In the genomic region with DNA sequence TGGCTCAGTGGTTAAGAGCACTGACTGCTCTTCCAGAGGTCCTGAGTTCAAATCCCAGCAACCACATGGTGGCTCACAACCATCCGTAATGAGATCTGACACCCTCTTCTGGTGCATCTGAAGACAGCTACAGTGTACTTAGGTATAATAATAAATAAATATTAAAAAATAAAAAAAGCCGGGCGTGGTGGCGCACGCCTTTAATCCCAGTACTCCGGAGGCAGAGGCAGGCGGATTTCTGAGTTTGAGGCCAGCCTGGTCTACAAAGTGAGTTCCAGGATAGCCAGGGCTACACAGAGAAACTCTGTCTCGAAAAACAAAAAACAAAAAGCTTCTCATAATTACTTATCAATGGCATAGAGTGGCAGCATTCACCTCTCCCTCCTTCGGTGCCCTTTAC, we compare ENCODE assay signal across 8 mouse cellular contexts. TPM values are rescaled to one million over a fixed set of nuclear protein-coding genes. Genes with fewer than 3 reads are reported as not detected.
DNase-seq lines count a peak whose midpoint lies in the region; ATAC-seq and TF ChIP-seq lines count a peak whose summit lies in the region.
"Not testable (repeated sequence)": the region's sequence is repeated elsewhere in the genome, so short reads cannot be mapped to it uniquely, and the experiment has no call there.

No protein-coding gene starts in this region.

- not testable (repeated sequence) for H3K4me1 ChIP-seq in embryonic fibroblast, embryonic 13.5 days (ENCODE audit: control insufficient read depth, insufficient read depth, low read length); heart, embryonic 11.5 days (ENCODE audit: control insufficient read depth, insufficient read depth, low read length); stomach, embryonic 16.5 days (ENCODE audit: control insufficient read depth, insufficient read depth, low read length)
- peaks cover 18% of the 10 kb centered on the region for H3K4me1 ChIP-seq in hindbrain, embryonic 15.5 days (replicated peaks)
- H3K4me1 ChIP-seq in limb, embryonic 10.5 days, result peaks cover 11% of the 10 kb centered on the region; the same call in 1 of the 2 replicates
- H3K4me1 ChIP-seq in liver, embryonic 16.5 days (ENCODE audit: control insufficient read depth, low read depth, low read length), result peaks cover 16% of the 10 kb centered on the region
- H3K4me1 ChIP-seq in midbrain, embryonic 14.5 days (ENCODE audit: control insufficient read depth, insufficient read depth, low read length), result peaks cover 13% of the 10 kb centered on the region; the same call in 1 of the 2 replicates

- 91% methylated on average over 9 of the region's 9 CpGs for WGBS in heart, embryonic 11.5 days (ENCODE audit: insufficient replicate concordance)
- 95% methylated on average over 9 of the region's 9 CpGs for WGBS in hindbrain, embryonic 15.5 days
- WGBS in limb, embryonic 10.5 days, result 94% methylated on average over 9 of the region's 9 CpGs
- 77% methylated on average over 9 of the region's 9 CpGs for WGBS in liver, embryonic 16.5 days (ENCODE audit: insufficient replicate concordance)
- 94% methylated on average over 9 of the region's 9 CpGs for WGBS in midbrain, embryonic 14.5 days
- WGBS in stomach, embryonic 16.5 days, result 90% methylated on average over 9 of the region's 9 CpGs

- peak overlapping the region; percentile 88 for H3K4me2 ChIP-seq in heart, embryonic 11.5 days
- peak overlapping the region; percentile 73 for H3K4me2 ChIP-seq in hindbrain, embryonic 15.5 days
- peak overlapping the region; percentile 59 for H3K4me2 ChIP-seq in liver, embryonic 16.5 days (ENCODE audit: low read depth, low read length)
- peak overlapping the region; percentile 88 for H3K4me2 ChIP-seq in midbrain, embryonic 14.5 days (ENCODE audit: low read length)
- peak overlapping the region; percentile 79 for H3K4me2 ChIP-seq in stomach, embryonic 16.5 days (ENCODE audit: low read depth, low read length)

- H3K36me3 ChIP-seq in heart, embryonic 11.5 days (ENCODE audit: control insufficient read depth, insufficient read depth, low read length); hindbrain, embryonic 15.5 days; limb, embryonic 10.5 days; liver, embryonic 16.5 days (ENCODE audit: control insufficient read depth, insufficient read depth); midbrain, embryonic 14.5 days (ENCODE audit: control insufficient read depth, insufficient read depth, low read length); stomach, embryonic 16.5 days (ENCODE audit: control insufficient read depth, insufficient read depth, low read length): not testable (repeated sequence)

- not testable (repeated sequence) for H3K27ac ChIP-seq in embryonic fibroblast, embryonic 13.5 days (ENCODE audit: insufficient read depth, low read length); heart, embryonic 11.5 days (ENCODE audit: low read depth, low read length); hindbrain, embryonic 15.5 days (replicated peaks); midbrain, embryonic 14.5 days (replicated peaks; ENCODE audit: low read depth, low read length)
- 0 out of 2 replicates have a peak overlapping the region, but pooled peaks have one; percentile 94 for H3K27ac ChIP-seq in limb, embryonic 10.5 days
- peak overlapping the region; percentile 87 for H3K27ac ChIP-seq in liver, embryonic 16.5 days (ENCODE audit: low read length)
- peak overlapping the region; percentile 88 for H3K27ac ChIP-seq in stomach, embryonic 16.5 days (ENCODE audit: low read length)

- not testable (repeated sequence) for ATAC-seq in heart, embryonic 11.5 days (replicated peaks; ENCODE audit: insufficient number of reproducible peaks, low FRiP score, low TSS enrichment); hindbrain, embryonic 15.5 days (ENCODE audit: low FRiP score, low read depth); liver, embryonic 16.5 days (ENCODE audit: low read depth); midbrain, embryonic 14.5 days (ENCODE audit: low FRiP score, low TSS enrichment); stomach, embryonic 16.5 days (ENCODE audit: insufficient read depth, low FRiP score)

- not testable (repeated sequence) for H3K9me3 ChIP-seq in heart, embryonic 11.5 days (replicated peaks; ENCODE audit: control insufficient read depth, low read length); hindbrain, embryonic 15.5 days; limb, embryonic 10.5 days (replicated peaks); liver, embryonic 16.5 days (replicated peaks; ENCODE audit: control insufficient read depth, low read length); midbrain, embryonic 14.5 days (ENCODE audit: control insufficient read depth, low read length); stomach, embryonic 16.5 days (replicated peaks; ENCODE audit: control insufficient read depth, low read length)

- not testable (repeated sequence) for TF ChIP-seq POLR2A in embryonic fibroblast, embryonic 13.5 days (IDR thresholded peaks at IDR 0.05; ENCODE audit: low read depth, low read length)

- DNase-seq in cerebellum, adult 11 months, result peak; percentile 13
- not testable (repeated sequence) for DNase-seq in limb, embryonic 10.5 days (ENCODE audit: low spot score); midbrain, embryonic 14.5 days

- H3K27me3 ChIP-seq in heart, embryonic 11.5 days (ENCODE audit: control insufficient read depth, insufficient read depth, low read length); hindbrain, embryonic 15.5 days; limb, embryonic 10.5 days (ENCODE audit: low read depth, poor library complexity, severe bottlenecking); liver, embryonic 16.5 days (ENCODE audit: control insufficient read depth, insufficient read depth, low read depth, low read length); midbrain, embryonic 14.5 days (ENCODE audit: control insufficient read depth, insufficient read depth, low read length); stomach, embryonic 16.5 days (ENCODE audit: control insufficient read depth, insufficient read depth, low read length): not testable (repeated sequence)

- peak overlapping the region; percentile 81 for H3K4me3 ChIP-seq in embryonic fibroblast, embryonic 13.5 days (ENCODE audit: insufficient read depth, low read length)
- H3K4me3 ChIP-seq in heart, embryonic 11.5 days (ENCODE audit: low read depth, low read length), result peak overlapping the region; percentile 98
- peak overlapping the region; percentile 96 for H3K4me3 ChIP-seq in hindbrain, embryonic 15.5 days
- peak overlapping the region; percentile 91 for H3K4me3 ChIP-seq in limb, embryonic 10.5 days
- H3K4me3 ChIP-seq in liver, embryonic 16.5 days (ENCODE audit: low read depth, low read length), result peak overlapping the region; percentile 99
- H3K4me3 ChIP-seq in midbrain, embryonic 14.5 days (replicated peaks; ENCODE audit: low read depth, low read length), result peak overlapping the region; percentile 92
- H3K4me3 ChIP-seq in stomach, embryonic 16.5 days (replicated peaks; ENCODE audit: low read length), result peak overlapping the region; percentile 99

- not testable (repeated sequence) for H3K9ac ChIP-seq in heart, embryonic 11.5 days (ENCODE audit: low read depth, low read length); midbrain, embryonic 14.5 days (replicated peaks; ENCODE audit: low read length)
- H3K9ac ChIP-seq in hindbrain, embryonic 15.5 days, result peak overlapping the region; percentile 88; the same call in 1 of the 2 replicates
- H3K9ac ChIP-seq in liver, embryonic 16.5 days (ENCODE audit: low read depth, low read length), result peak overlapping the region; percentile 97
- peak overlapping the region; percentile 74; the same call in 1 of the 2 replicates for H3K9ac ChIP-seq in stomach, embryonic 16.5 days (ENCODE audit: low read length)

- TF ChIP-seq CTCF in embryonic fibroblast, embryonic 13.5 days (IDR thresholded peaks at IDR 0.05; ENCODE audit: borderline replicate concordance, insufficient read depth, low read length), result not testable (repeated sequence)

RNA-seq across cellular contexts. Expression of a gene that starts 1.4 kb away (rescaled TPM):
- polyA plus RNA-seq in embryonic fibroblast, embryonic 13.5 days (2011; ENCODE audit: insufficient read length, low read depth, missing spikeins), result 30.6 and 34.4 TPM in 2 replicates
- 8.8 and 9.2 TPM in 2 replicates for polyA plus RNA-seq in heart, embryonic 11.5 days (2014; fragmentation: Nextera tagmentation; extraction: Ambion mirVana)
- 6.9 and 8.5 TPM in 2 replicates for polyA plus RNA-seq in hindbrain, embryonic 15.5 days (2015; fragmentation: Nextera tagmentation; extraction: Ambion mirVana)
- polyA plus RNA-seq in limb, embryonic 10.5 days (2016; fragmentation: Nextera tagmentation; extraction: Ambion mirVana), result 9.9 and 11.5 TPM in 2 replicates
- 3.9 and 4.1 TPM in 2 replicates for polyA plus RNA-seq in liver, embryonic 16.5 days (2015; fragmentation: Nextera tagmentation; extraction: Ambion mirVana)
- 8.7 and 12.2 TPM in 2 replicates for polyA plus RNA-seq in midbrain, embryonic 14.5 days (2014; fragmentation: Nextera tagmentation; extraction: Ambion mirVana)
- polyA plus RNA-seq in stomach, embryonic 16.5 days (2015; fragmentation: Nextera tagmentation; extraction: Ambion mirVana), result 10.4 and 11.3 TPM in 2 replicates

RNA-seq across cellular contexts. Expression of a gene that starts 7.2 kb away (rescaled TPM):
- 3.0 and 3.3 TPM in 2 replicates for polyA plus RNA-seq in embryonic fibroblast, embryonic 13.5 days (2011; ENCODE audit: insufficient read length, low read depth, missing spikeins)
- polyA plus RNA-seq in heart, embryonic 11.5 days (2014; fragmentation: Nextera tagmentation; extraction: Ambion mirVana), result 1.6 and 1.9 TPM in 2 replicates
- polyA plus RNA-seq in hindbrain, embryonic 15.5 days (2015; fragmentation: Nextera tagmentation; extraction: Ambion mirVana), result 5.5 and 8.4 TPM in 2 replicates
- polyA plus RNA-seq in limb, embryonic 10.5 days (2016; fragmentation: Nextera tagmentation; extraction: Ambion mirVana), result 6.5 and 9.2 TPM in 2 replicates
- polyA plus RNA-seq in liver, embryonic 16.5 days (2015; fragmentation: Nextera tagmentation; extraction: Ambion mirVana), result 4.6 and 5.7 TPM in 2 replicates
- 5.7 and 6.0 TPM in 2 replicates for polyA plus RNA-seq in midbrain, embryonic 14.5 days (2014; fragmentation: Nextera tagmentation; extraction: Ambion mirVana)
- polyA plus RNA-seq in stomach, embryonic 16.5 days (2015; fragmentation: Nextera tagmentation; extraction: Ambion mirVana), result 2.4 and 3.4 TPM in 2 replicates

RNA-seq across cellular contexts. Expression of a gene that starts 54.6 kb away (rescaled TPM):
- polyA plus RNA-seq in embryonic fibroblast, embryonic 13.5 days (2011; ENCODE audit: insufficient read length, low read depth, missing spikeins), result 65.9 and 80.0 TPM in 2 replicates
- 55.1 and 60.3 TPM in 2 replicates for polyA plus RNA-seq in heart, embryonic 11.5 days (2014; fragmentation: Nextera tagmentation; extraction: Ambion mirVana)
- 106 and 109 TPM in 2 replicates for polyA plus RNA-seq in hindbrain, embryonic 15.5 days (2015; fragmentation: Nextera tagmentation; extraction: Ambion mirVana)
- 85.0 and 95.1 TPM in 2 replicates for polyA plus RNA-seq in limb, embryonic 10.5 days (2016; fragmentation: Nextera tagmentation; extraction: Ambion mirVana)
- 14.2 and 15.1 TPM in 2 replicates for polyA plus RNA-seq in liver, embryonic 16.5 days (2015; fragmentation: Nextera tagmentation; extraction: Ambion mirVana)
- polyA plus RNA-seq in midbrain, embryonic 14.5 days (2014; fragmentation: Nextera tagmentation; extraction: Ambion mirVana), result 96.0 and 102 TPM in 2 replicates
- polyA plus RNA-seq in stomach, embryonic 16.5 days (2015; fragmentation: Nextera tagmentation; extraction: Ambion mirVana), result 66.9 and 70.4 TPM in 2 replicates
